In genomic region chr19:22303952-22304655, GRCm38 (mm10) we compare ENCODE assay signal across 8 mouse cellular contexts.
DNase-seq lines count a peak whose midpoint lies in the region; ATAC-seq and TF ChIP-seq lines count a peak whose summit lies in the region.

No protein-coding gene starts in this region.

- peak; percentile 77 for ATAC-seq in forebrain, embryonic 12.5 days (ENCODE audit: low FRiP score)
- no peak for ATAC-seq in heart, embryonic 15.5 days (replicated peaks; ENCODE audit: insufficient number of reproducible peaks, insufficient read depth, low FRiP score, low read depth)
- ATAC-seq in stomach, embryonic 14.5 days (ENCODE audit: insufficient number of reproducible peaks, insufficient read depth, low FRiP score, low read depth) = peak; percentile 63; the same call in 1 of the 2 replicates

- H3K27ac ChIP-seq in forebrain, embryonic 12.5 days = no peak overlapping the region
- no peak overlapping the region for H3K27ac ChIP-seq in heart, embryonic 15.5 days
- no peak overlapping the region for H3K27ac ChIP-seq in liver, adult 2 months (replicated peaks; ENCODE audit: insufficient read depth, low read depth, low read length)
- H3K27ac ChIP-seq in stomach, embryonic 14.5 days (ENCODE audit: low read length) = no peak overlapping the region

- H3K79me2 ChIP-seq in liver, adult 2 months (ENCODE audit: control insufficient read depth, insufficient read depth, low read length) = no peaks in the 10 kb centered on the region

- 0 out of 2 replicates have a peak, but pooled peaks cover 5% of the 10 kb centered on the region for H3K27me3 ChIP-seq in forebrain, embryonic 12.5 days
- H3K27me3 ChIP-seq in heart, embryonic 15.5 days = no peaks in the 10 kb centered on the region
- H3K27me3 ChIP-seq in liver, adult 2 months (ENCODE audit: control insufficient read depth, insufficient read depth, low read length) = peaks cover 3% of the 10 kb centered on the region; the same call in 1 of the 2 replicates
- H3K27me3 ChIP-seq in stomach, embryonic 14.5 days (ENCODE audit: control insufficient read depth, insufficient read depth, low read length) = no peaks in the 10 kb centered on the region

- DNase-seq in A20 (ENCODE audit: low read depth, low spot score) = peak; percentile 65
- DNase-seq in c-Kit-negative CD71-positive TER-119-positive erythroid progenitor cells, embryonic 14.5 days (ENCODE audit: low read depth, low spot score) = peak; percentile 17
- peak; percentile 93 for DNase-seq in kidney, postnatal 10 days
- peak; percentile 54 for DNase-seq in liver, adult 2 months (ENCODE audit: extremely low read depth, low read depth, low spot score)
- DNase-seq in naive thymus-derived CD4-positive, alpha-beta T cell, adult 2 months (ENCODE audit: low read depth) = peak; percentile 35

- H3K9ac ChIP-seq in forebrain, embryonic 12.5 days = no peak overlapping the region
- H3K9ac ChIP-seq in heart, embryonic 15.5 days = no peak overlapping the region
- H3K9ac ChIP-seq in liver, adult 2 months (ENCODE audit: low read depth, low read length) = peak overlapping the region; percentile 71
- no peak overlapping the region for H3K9ac ChIP-seq in stomach, embryonic 14.5 days (replicated peaks; ENCODE audit: low read depth, low read length)

- peak overlapping the region; percentile 50 for H3K4me2 ChIP-seq in forebrain, embryonic 12.5 days
- peak overlapping the region; percentile 54 for H3K4me2 ChIP-seq in heart, embryonic 15.5 days
- H3K4me2 ChIP-seq in stomach, embryonic 14.5 days (replicated peaks; ENCODE audit: low read depth, low read length) = peak overlapping the region; percentile 42

- peaks cover 14% of the 10 kb centered on the region for H3K4me1 ChIP-seq in forebrain, embryonic 12.5 days
- 0 out of 2 replicates have a peak, but pooled peaks cover 3% of the 10 kb centered on the region for H3K4me1 ChIP-seq in heart, embryonic 15.5 days (replicated peaks)
- peaks cover 3% of the 10 kb centered on the region; the same call in 1 of the 2 replicates for H3K4me1 ChIP-seq in liver, adult 2 months (ENCODE audit: control insufficient read depth, insufficient read depth, low read length)
- H3K4me1 ChIP-seq in stomach, embryonic 14.5 days (ENCODE audit: control insufficient read depth, insufficient read depth, low read length) = no peaks in the 10 kb centered on the region

- TF ChIP-seq POLR2A in liver, adult 2 months (IDR thresholded peaks at IDR 0.05; ENCODE audit: extremely low read depth, insufficient read depth, low read length) = no peak

- peak overlapping the region; percentile 28 for H3K4me3 ChIP-seq in forebrain, embryonic 12.5 days (replicated peaks)
- peak overlapping the region; percentile 38 for H3K4me3 ChIP-seq in heart, embryonic 15.5 days
- H3K4me3 ChIP-seq in liver, adult 2 months (ENCODE audit: insufficient read depth, low read depth, low read length) = peak overlapping the region; percentile 46
- H3K4me3 ChIP-seq in stomach, embryonic 14.5 days (ENCODE audit: low read depth, low read length) = peak overlapping the region; percentile 19; the same call in 1 of the 2 replicates

- no peaks in the 10 kb centered on the region for H3K36me3 ChIP-seq in forebrain, embryonic 12.5 days (replicated peaks)
- no peaks in the 10 kb centered on the region for H3K36me3 ChIP-seq in heart, embryonic 15.5 days
- no peaks in the 10 kb centered on the region for H3K36me3 ChIP-seq in liver, adult 2 months (ENCODE audit: control insufficient read depth, insufficient read depth, low read length)
- no peaks in the 10 kb centered on the region for H3K36me3 ChIP-seq in stomach, embryonic 14.5 days (ENCODE audit: control insufficient read depth, insufficient read depth, low read length)

- no peaks in the 10 kb centered on the region for H3K9me3 ChIP-seq in forebrain, embryonic 12.5 days
- H3K9me3 ChIP-seq in heart, embryonic 15.5 days (replicated peaks) = no peaks in the 10 kb centered on the region
- no peaks in the 10 kb centered on the region for H3K9me3 ChIP-seq in stomach, embryonic 14.5 days (ENCODE audit: control insufficient read depth, low read depth, low read length)

- WGBS in forebrain, embryonic 12.5 days = 2% methylated on average over 16 of the region's 18 CpGs
- WGBS in heart, embryonic 15.5 days = 5% methylated on average over 17 of the region's 18 CpGs
- 7% methylated on average over 17 of the region's 18 CpGs for WGBS in liver, adult 2 months
- 3% methylated on average over 17 of the region's 18 CpGs for WGBS in stomach, embryonic 14.5 days

- TF ChIP-seq CTCF in liver, adult 2 months (IDR thresholded peaks at IDR 0.05; ENCODE audit: low read depth, low read length) = peak; percentile 33

Comparison
In these comparisons a context has a peak if more than half of its experiments do, and no peak if none do; other contexts are left out.
1. DNase-seq: peak in every context shown above with its lines; median percentile 93 in kidney, postnatal 10 days; 65 in A20; 54 in liver, adult 2 months; 35 in naive thymus-derived CD4-positive, alpha-beta T cell, adult 2 months; 17 in c-Kit-negative CD71-positive TER-119-positive erythroid progenitor cells, embryonic 14.5 days.